Mouse (Mus musculus) neural tube, embryonic 11.5 days (tissue): ENCODE measurements around the gene BC003965. TPM values are rescaled to one million over a fixed set of nuclear protein-coding genes. Genes with fewer than 3 reads are reported as not detected.
"Not testable (repeated sequence)": the region's sequence is repeated elsewhere in the genome, so short reads cannot be mapped to it uniquely, and the experiment has no call there.

Source experiments
- ATAC-seq: fragments of 200-750 bp; cut with Nextera tagmentation; 2 replicates; pipeline ENCODE4 v1.8.0; 2017; ENCODE audit warnings: moderate number of reproducible peaks, mild to moderate bottlenecking, moderate TSS enrichment, moderate library complexity; ENCODE audit not compliant: insufficient read depth, low FRiP score, low TSS enrichment
- DNase-seq: peaks from one replicate; pipeline ENCODE4 v3.0.0-alpha.2; 2015; ENCODE audit warnings: low spot score
- H3K27ac ChIP-seq: fragments of 300-500 bp; sonication (generic); 2 replicates; pipeline ENCODE4 v1.5.1; 2014; ENCODE audit warnings: low read depth, mild to moderate bottlenecking, low read length
- H3K27me3 ChIP-seq: fragments of 300-500 bp; sonication (generic); 2 replicates; pipeline ENCODE4 v1.6.1; 2014; ENCODE audit warnings: mild to moderate bottlenecking, low read length, mixed read lengths; ENCODE audit not compliant: control insufficient read depth, insufficient read depth
- H3K36me3 ChIP-seq: fragments of 300-500 bp; sonication (generic); 2 replicates; pipeline ENCODE4 v1.6.1; 2014; ENCODE audit warnings: mild to moderate bottlenecking, low read length, moderate library complexity, mixed read lengths; ENCODE audit not compliant: control insufficient read depth, insufficient read depth
- H3K4me1 ChIP-seq: fragments of 300-500 bp; sonication (generic); 2 replicates; pipeline ENCODE4 v1.6.1; 2014; ENCODE audit warnings: low read length, mixed read lengths; ENCODE audit not compliant: control insufficient read depth, insufficient read depth
- H3K4me2 ChIP-seq: fragments of 300-500 bp; sonication (generic); 2 replicates; pipeline ENCODE4 v1.6.1; 2014; ENCODE audit warnings: low read depth, mild to moderate bottlenecking, moderate library complexity
- H3K4me3 ChIP-seq: fragments of 300-500 bp; sonication (generic); 2 replicates; pipeline ENCODE4 v1.5.1; 2014; ENCODE audit warnings: low read depth, low read length
- H3K9ac ChIP-seq: fragments of 300-500 bp; sonication (generic); 2 replicates; pipeline ENCODE4 v1.6.1; 2014; ENCODE audit warnings: mild to moderate bottlenecking, low read length
- H3K9me3 ChIP-seq: fragments of 300-500 bp; sonication (generic); 2 replicates; pipeline ENCODE4 v1.6.1; 2016; ENCODE audit warnings: low read length; ENCODE audit not compliant: control insufficient read depth
- WGBS: fragments of 180-500 bp; shearing (Covaris S2); extraction: QIAGEN DNeasy Blood & Tissue Kit; methylation state at CpG from one replicate; pipeline ENCODE4 v1.1.7; 2014; 5-methylcytosine and 5-hydroxymethylcytosine counted together
- polyA plus RNA-seq: library from polyadenylated mRNA; unstranded; fragments of >200 nt; fragmentation: Nextera tagmentation; extraction: Ambion mirVana; gene quantifications from 2 replicates; pipeline ENCODE4 v1.2.1, GENCODE M21; 2014

Gene BC003965
- polyA plus RNA-seq, 1 experiment from 2014 or later, result 30.5 TPM

DNA sequence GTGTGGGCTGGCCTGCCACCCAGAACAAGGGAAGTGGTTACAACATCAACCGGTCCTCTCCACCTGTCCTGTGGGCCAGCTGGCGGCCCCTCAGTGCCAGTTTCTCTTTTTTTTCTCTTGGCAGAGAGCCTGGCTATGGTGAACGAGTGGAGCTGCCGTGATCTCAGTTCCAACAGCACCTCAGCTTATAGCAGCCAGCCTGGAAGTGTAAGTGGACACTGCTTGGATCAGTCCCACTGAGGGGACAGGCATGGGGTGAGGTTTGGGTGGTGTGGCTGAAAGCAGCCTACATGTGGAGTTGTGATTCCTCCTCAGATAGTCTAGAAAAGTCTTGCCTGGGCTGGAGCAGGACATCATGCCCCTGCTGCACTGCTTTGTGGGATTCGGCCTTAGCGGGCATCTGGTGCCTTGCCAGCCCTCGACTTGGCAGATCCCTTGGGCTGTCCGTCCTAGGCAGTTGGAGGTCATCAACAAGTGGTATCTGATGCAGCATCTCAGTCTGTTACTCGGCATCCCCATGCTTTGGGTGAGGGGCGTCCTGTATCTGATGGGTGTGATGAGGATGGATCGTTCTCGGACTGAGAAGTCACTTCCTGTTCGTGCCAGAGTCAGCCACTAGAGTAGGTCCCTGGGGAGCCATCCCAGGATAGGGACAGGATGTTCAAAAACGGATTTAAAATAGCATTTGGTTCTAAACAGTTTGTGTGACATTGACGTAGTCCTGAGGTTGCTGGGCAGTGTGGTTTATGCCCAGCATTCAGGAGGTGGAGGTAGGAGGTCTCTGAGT, 26.5 kb downstream of the BC003965 start:
- WGBS, result 90% methylated on average over 15 of the region's 15 CpGs

DNA sequence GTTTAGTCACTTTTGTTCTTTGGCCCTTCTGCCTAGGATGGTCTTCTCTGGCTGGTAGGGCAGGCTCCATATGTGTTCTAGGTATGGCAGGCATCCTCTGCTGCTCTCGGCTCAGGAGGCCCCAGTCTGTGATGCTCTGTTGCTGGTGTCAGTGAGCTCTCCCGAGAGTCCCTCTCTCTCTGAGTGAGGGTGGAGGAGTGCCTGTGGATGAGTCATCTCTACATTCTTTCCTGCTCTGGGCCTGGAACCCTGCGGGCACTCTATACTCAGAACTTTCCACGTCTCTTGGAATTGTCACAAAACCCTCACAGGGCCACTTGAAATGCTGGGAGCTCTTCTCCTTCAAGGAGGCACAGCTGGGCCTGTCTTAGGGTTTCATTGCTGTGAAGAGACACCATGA, 27.4 kb downstream of the BC003965 start:
- no peak overlapping the region for H3K4me2 ChIP-seq
- H3K9ac ChIP-seq, result no peak overlapping the region
- no peak for ATAC-seq
- no peaks in the 10 kb centered on the region for H3K9me3 ChIP-seq
- no peaks in the 10 kb centered on the region for H3K4me1 ChIP-seq
- no peaks in the 10 kb centered on the region for H3K27me3 ChIP-seq
- peaks cover 17% of the 10 kb centered on the region for H3K36me3 ChIP-seq
- DNase-seq, result no peak
- no peak overlapping the region for H3K27ac ChIP-seq
- WGBS, result 92% methylated on average over 4 of the region's 4 CpGs
- no peak overlapping the region for H3K4me3 ChIP-seq

More for the DNA sequence above, 26.5 kb downstream of the BC003965 start:
- DNase-seq (no peak), ATAC-seq (no peak)
- Histone ChIP-seq H3K4me2 (no peak overlapping the region), H3K27ac (no peak overlapping the region), H3K4me1 (no peaks in the 10 kb centered on the region), H3K9ac (no peak overlapping the region), H3K36me3 (peaks cover 16% of the 10 kb centered on the region), H3K27me3 (no peaks in the 10 kb centered on the region), H3K9me3 (no peaks in the 10 kb centered on the region), H3K4me3 (no peak overlapping the region)

DNA sequence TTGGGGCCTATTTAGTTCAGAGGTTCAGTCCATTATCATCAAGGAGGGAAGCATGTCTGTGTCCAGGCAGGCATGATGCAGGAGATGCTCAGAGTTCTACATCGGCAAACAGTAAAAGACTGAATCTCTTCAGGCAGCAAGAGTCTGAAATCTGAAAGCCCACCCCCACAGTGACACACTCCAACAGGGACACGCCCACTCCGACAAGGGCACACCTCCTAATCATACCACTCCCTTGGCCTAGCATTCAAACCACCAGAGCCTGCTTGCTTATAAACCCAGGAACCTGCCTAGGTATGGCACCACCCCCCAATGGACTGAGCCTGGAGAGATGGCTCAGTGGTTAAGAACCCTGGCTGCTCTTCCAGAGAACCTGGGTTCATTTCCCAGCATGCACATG, 31.1 kb downstream of the BC003965 start:
- Histone ChIP-seq H3K4me2 (no peak overlapping the region), H3K36me3 (peaks cover 7% of the 10 kb centered on the region), H3K4me1 (no peaks in the 10 kb centered on the region), H3K27me3 (no peaks in the 10 kb centered on the region), H3K4me3 (no peak overlapping the region), H3K9me3 (no peaks in the 10 kb centered on the region), H3K27ac (no peak overlapping the region), H3K9ac (no peak overlapping the region)
- DNase-seq, result no peak
- no peak for ATAC-seq
- 92% methylated on average over 3 of the region's 3 CpGs for WGBS

DNA sequence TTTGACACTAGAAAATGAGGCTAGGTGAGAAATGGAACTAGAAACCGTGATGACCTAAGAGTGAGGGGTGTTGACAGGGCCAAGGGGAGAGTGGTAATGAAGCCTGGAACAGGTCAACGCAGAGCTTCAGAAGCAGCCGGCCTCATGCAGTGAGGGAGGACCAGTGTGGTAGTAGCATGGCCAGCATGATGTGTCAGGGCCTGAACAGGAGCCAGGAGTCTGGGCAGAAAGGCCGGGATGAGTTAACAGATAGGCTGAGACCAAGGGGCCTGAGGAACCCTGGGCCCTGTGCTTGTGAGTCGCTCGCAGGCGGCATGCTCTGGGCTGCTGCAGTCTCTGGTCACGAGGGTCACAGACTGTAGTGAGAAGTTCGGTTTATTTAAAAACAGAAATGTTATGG, 34.6 kb downstream of the BC003965 start:
- peaks cover 5% of the 10 kb centered on the region for H3K4me1 ChIP-seq
- DNase-seq (no peak), ATAC-seq (no peak)
- H3K27me3 ChIP-seq, result no peaks in the 10 kb centered on the region
- H3K9me3 ChIP-seq, result no peaks in the 10 kb centered on the region
- no peak overlapping the region for H3K4me3 ChIP-seq
- no peak overlapping the region for H3K4me2 ChIP-seq
- H3K27ac ChIP-seq, result no peak overlapping the region
- H3K36me3 ChIP-seq, result peaks cover 2% of the 10 kb centered on the region
- 91% methylated on average over 9 of the region's 9 CpGs for WGBS
- H3K9ac ChIP-seq, result no peak overlapping the region

DNA sequence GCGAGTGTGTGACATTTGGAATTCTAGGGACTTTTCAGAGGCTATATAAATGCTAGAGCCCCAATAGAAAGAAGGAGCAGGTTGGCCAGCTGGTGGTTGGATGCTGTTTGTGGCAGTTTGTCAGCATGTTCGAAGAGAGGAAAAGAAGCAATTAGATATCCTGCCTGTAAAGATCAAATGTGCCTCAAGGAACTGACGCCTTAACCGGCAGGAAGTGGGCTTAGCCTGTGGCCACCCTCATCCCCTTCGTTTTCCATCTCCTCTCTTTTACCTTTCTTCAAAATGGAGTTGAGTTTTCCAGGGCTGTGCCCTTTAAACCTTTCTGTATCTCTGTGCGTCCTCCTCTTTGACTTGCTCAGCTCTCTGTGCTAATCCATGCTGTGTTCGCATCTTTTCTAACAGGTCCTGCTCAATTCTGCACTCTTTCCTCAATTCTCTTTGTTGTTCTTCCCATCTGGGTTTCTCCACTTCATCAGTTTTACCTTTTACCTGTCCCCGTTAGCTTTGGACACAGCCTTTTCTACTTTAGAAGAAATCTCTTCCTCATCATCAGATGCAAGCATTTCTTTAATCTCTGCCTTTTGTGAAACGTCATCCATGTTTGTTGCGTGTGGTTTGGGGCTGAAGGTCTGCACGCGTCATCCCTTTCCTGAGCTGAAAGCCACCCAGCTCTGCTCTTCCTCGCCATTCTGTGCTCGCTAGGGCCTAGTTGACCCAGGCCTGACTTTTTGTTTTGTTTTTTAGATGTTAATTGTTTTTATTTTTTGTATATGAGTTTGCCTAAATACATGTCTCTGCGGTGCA, 35.3 kb downstream of the BC003965 start:
- DNase-seq, result no peak
- Histone ChIP-seq H3K4me2 (no peak overlapping the region), H3K36me3 (peaks cover 2% of the 10 kb centered on the region)

DNA sequence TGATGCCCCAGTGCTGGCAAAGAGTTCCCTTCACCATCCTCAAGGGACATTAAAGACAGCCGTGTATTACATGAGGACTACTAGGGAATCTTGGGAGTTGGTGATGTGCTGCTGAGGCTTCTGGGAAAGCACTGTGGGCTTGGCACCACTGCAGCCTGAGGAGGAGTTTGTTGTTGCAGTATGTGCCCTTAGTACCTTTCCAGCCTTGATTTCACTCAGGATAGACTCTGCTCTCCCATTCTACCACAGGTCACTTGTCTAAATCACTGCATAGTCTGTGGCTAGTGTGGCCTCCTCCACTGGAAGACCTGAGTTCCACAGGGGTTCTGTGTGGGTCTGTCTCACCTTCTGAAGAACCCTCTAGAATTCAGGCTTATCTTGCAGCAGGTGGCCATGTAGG, 36.4 kb downstream of the BC003965 start:
- Histone ChIP-seq H3K27me3 (no peaks in the 10 kb centered on the region), H3K4me1 (peaks cover 5% of the 10 kb centered on the region), H3K27ac (no peak overlapping the region), H3K9ac (no peak overlapping the region), H3K36me3 (peaks cover 2% of the 10 kb centered on the region; the same call in 1 of the 2 replicates), H3K4me3 (no peak overlapping the region), H3K4me2 (no peak overlapping the region), H3K9me3 (no peaks in the 10 kb centered on the region)
- WGBS, result 88% methylated on average over 1 of the region's 1 CpGs
- no peak for ATAC-seq
- DNase-seq, result no peak

More for the DNA sequence above, 35.3 kb downstream of the BC003965 start:
- H3K9me3 ChIP-seq, result no peaks in the 10 kb centered on the region
- H3K4me3 ChIP-seq, result no peak overlapping the region
- WGBS, result 93% methylated on average over 15 of the region's 15 CpGs
- no peak overlapping the region for H3K9ac ChIP-seq
- H3K4me1 ChIP-seq, result peaks cover 5% of the 10 kb centered on the region
- H3K27me3 ChIP-seq, result no peaks in the 10 kb centered on the region
- H3K27ac ChIP-seq, result no peak overlapping the region
- ATAC-seq, result no peak

DNA sequence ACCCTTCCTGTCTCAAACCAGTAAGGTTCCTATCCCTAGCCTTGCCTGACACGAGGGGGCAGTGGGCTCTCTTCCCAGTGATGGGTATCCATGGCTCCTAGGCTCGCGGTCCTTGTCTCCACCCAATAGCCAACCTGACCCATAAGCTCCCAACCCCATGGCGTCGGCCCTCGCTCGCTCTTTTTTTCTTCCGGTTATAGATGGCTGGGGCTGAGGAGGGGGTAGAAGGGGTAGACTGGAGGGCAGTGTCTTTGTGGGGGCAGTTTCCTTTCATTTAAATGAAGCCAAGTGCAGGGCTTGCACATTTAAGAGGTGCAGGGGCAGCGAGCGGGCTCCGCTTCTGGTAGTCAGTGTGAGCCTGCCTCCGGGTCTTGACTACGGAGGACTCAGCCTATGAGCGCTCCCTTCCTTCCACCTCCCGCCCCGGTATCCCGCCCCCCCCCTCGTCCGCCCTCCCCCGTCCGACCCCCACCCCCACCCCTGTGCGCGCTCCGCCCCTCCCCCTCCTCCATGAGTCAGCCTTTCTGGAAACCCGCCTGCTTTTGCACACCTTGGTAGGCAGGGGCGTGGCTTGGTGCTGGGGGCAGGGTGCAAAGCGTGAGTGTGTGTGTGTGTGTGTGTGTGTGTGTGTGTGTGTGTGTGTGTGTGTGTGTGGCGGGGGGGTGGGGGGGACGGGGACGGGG, 37.6 kb downstream of the BC003965 start:
- under 1% methylated on average over 17 of the region's 30 CpGs for WGBS

DNA sequence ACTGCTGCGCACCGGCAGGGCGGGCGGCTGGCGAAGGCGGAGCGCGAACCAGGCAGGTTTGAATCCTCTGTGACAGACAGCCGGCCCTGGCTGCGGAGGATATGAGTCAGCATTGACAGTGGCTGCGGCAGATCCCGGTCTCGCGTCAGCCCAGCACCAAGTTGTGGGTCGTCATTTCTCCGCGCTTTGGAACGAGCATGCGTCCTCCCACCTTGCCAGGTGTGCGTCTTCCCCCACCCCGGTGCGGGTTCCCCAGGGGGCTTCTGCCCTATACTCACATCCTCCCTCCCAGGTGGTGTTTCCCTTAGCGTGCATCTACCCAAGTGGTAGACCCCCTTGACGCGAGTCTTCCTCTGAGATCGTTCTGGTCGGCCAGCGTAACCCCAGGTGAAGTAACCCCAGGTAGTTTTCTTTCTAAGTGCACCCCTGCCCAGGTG, 38.2 kb downstream of the BC003965 start:
- H3K4me1 ChIP-seq, H3K9me3 ChIP-seq, H3K27me3 ChIP-seq, H3K36me3 ChIP-seq, H3K27ac ChIP-seq, H3K4me3 ChIP-seq, H3K9ac ChIP-seq, DNase-seq: not testable (repeated sequence)
- 0 out of 2 replicates have a peak overlapping the region, but pooled peaks have one; percentile 62 for H3K4me2 ChIP-seq
- 15% methylated on average over 15 of the region's 28 CpGs for WGBS
- ATAC-seq, result peak; percentile 58

More for the DNA sequence above, 37.6 kb downstream of the BC003965 start:
- Histone ChIP-seq H3K27me3 (no peaks in the 10 kb centered on the region), H3K4me3 (peak overlapping the region; percentile 30), H3K4me2 (peak overlapping the region; percentile 62), H3K9me3 (no peaks in the 10 kb centered on the region), H3K36me3 (no peaks in the 10 kb centered on the region), H3K9ac (no peak overlapping the region), H3K4me1 (peaks cover 5% of the 10 kb centered on the region), H3K27ac (no peak overlapping the region)
- ATAC-seq (peak; percentile 48), DNase-seq (peak; percentile 45)
